Mouse (Mus musculus) thymus, adult 2 months (tissue): ENCODE results near the gene Ddx19a. TPM values are rescaled to one million over a fixed set of nuclear protein-coding genes. Genes with fewer than 3 reads are reported as not detected.

Source experiments
- DNase-seq: peaks from one replicate; pipeline ENCODE4 v3.0.0; 2021
- H3K27ac ChIP-seq: fragments of 200-500 bp; 2 replicates; pipeline ENCODE4 v1.5.1; 2012; ENCODE audit warnings: low read length, control low read depth; ENCODE audit not compliant: control insufficient read depth, insufficient read depth
- H3K27me3 ChIP-seq: fragments of 200-500 bp; 2 replicates; pipeline ENCODE4 v1.6.1; 2012; ENCODE audit warnings: mild to moderate bottlenecking, low read length, moderate library complexity, mixed read lengths; ENCODE audit not compliant: control insufficient read depth, insufficient read depth
- H3K36me3 ChIP-seq: fragments of 200-500 bp; 2 replicates; pipeline ENCODE4 v1.6.1; 2012; ENCODE audit warnings: mild to moderate bottlenecking, low read length, moderate library complexity; ENCODE audit not compliant: control insufficient read depth, insufficient read depth
- H3K4me1 ChIP-seq: fragments of 200-500 bp; replicated peaks from 2 replicates; pipeline ENCODE4 v1.6.1; 2012; ENCODE audit warnings: low read length; ENCODE audit not compliant: control insufficient read depth, insufficient read depth
- H3K4me3 ChIP-seq: fragments of 200-500 bp; 2 replicates; pipeline ENCODE4 v1.5.1; 2012; ENCODE audit warnings: mild to moderate bottlenecking, low read length, control low read depth, moderate library complexity; ENCODE audit not compliant: control insufficient read depth, insufficient read depth
- CTCF ChIP-seq: fragments of 200-500 bp; IDR thresholded peaks from 2 replicates; pipeline ENCODE4 v1.5.1; 2012; ENCODE audit warnings: mild to moderate bottlenecking, control low read depth, low read length, moderate library complexity, borderline replicate concordance; ENCODE audit not compliant: control insufficient read depth, poor library complexity, insufficient read depth; ENCODE audit errors: extremely low read depth
- POLR2A ChIP-seq: fragments of 200-500 bp; IDR thresholded peaks from 2 replicates; pipeline ENCODE4 v1.6.1; 2012; ENCODE audit warnings: mild to moderate bottlenecking, low read length, control low read depth, moderate library complexity; ENCODE audit not compliant: control insufficient read depth, poor library complexity, insufficient read depth; ENCODE audit errors: extremely low read depth
- WGBS: fragments of 180-500 bp; shearing (Covaris S2); methylation state at CpG from one replicate; pipeline ENCODE4 v1.1.7; 2018; 5-methylcytosine and 5-hydroxymethylcytosine counted together
- polyA plus RNA-seq: library from polyadenylated mRNA; depleted of rRNA; stranded (reverse); fragments of >200 nt; gene quantifications from 2 replicates; pipeline ENCODE4 v1.2.3, GENCODE M21; 2012; rRNA removed

The Ddx19a gene
- 48.4 and 51.2 TPM in 2 replicates for polyA plus RNA-seq

GRCm38 (mm10) chr8:110997547-110998531 lies at the start of gene Ddx19a:
Gene Ddx19a (minus strand): TSS chr8:110997800.
- Histone ChIP-seq H3K4me1 (peaks cover 6% of the 10 kb centered on the region), H3K4me3 (peak within 1 kb of the TSS; percentile 99), H3K27me3 (no peaks in the 10 kb centered on the region), H3K27ac (peak within 1 kb of the TSS; percentile 72), H3K36me3 (no peaks in the 10 kb centered on the region)
- DNase-seq = peak; percentile 86
- peak; percentile 71; the same call in 1 of the 2 replicates for TF ChIP-seq POLR2A
- TF ChIP-seq CTCF = no peak
- 3% methylated on average over 58 of the region's 58 CpGs for WGBS

- DNase-seq = no peak
- H3K27me3 ChIP-seq = no peaks in the 10 kb centered on the region
- no peak overlapping the region for H3K27ac ChIP-seq
- TF ChIP-seq POLR2A = no peak
- TF ChIP-seq CTCF = no peak
- H3K4me1 ChIP-seq = no peaks in the 10 kb centered on the region
- no peak overlapping the region for H3K4me3 ChIP-seq
- peaks cover 92% of the 10 kb centered on the region for H3K36me3 ChIP-seq
- 62% methylated on average over 2 of the region's 2 CpGs for WGBS
These were observed 46.6 kb upstream of the Ddx19a start for GRCm38 (mm10) chr8:111044003-111044734.

DNA sequence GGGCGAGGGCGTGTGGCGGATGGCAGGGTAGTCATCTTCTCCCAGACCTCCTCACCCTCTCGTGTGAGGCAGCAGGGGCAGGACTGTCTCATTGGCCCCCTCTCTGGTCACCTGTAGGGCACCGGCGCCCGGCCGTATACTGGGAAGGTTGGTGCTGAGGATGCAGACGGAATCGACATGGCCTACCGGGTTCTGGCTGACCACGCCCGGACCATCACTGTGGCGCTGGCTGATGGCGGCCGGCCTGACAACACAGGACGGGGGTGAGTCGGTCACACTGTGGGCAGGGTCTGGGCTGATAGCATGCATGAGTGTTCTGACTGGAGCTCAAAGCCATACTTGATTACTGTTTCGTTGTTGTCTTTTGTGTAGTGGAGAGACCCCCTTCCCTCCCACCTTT lies 44.9 kb upstream of the Ddx19a start:
- peaks cover 84% of the 10 kb centered on the region for H3K36me3 ChIP-seq

GRCm38 (mm10) chr8:111036591-111036990 lies 39.0 kb upstream of the Ddx19a start:
- H3K4me3 ChIP-seq = no peak overlapping the region
- H3K27me3 ChIP-seq = no peaks in the 10 kb centered on the region
- peaks cover 6% of the 10 kb centered on the region for H3K4me1 ChIP-seq
- no peak for DNase-seq
- TF ChIP-seq CTCF (no peak), POLR2A (no peak)
- 96% methylated on average over 15 of the region's 15 CpGs for WGBS
- no peak overlapping the region for H3K27ac ChIP-seq
- peaks cover 26% of the 10 kb centered on the region for H3K36me3 ChIP-seq

More for the DNA sequence above, 44.9 kb upstream of the Ddx19a start:
- Histone ChIP-seq H3K27me3 (no peaks in the 10 kb centered on the region), H3K4me3 (no peak overlapping the region), H3K4me1 (no peaks in the 10 kb centered on the region), H3K27ac (no peak overlapping the region)
- no peak for DNase-seq
- no peak for TF ChIP-seq POLR2A
- TF ChIP-seq CTCF = no peak
- WGBS = 97% methylated on average over 19 of the region's 19 CpGs

GRCm38 (mm10) chr8:111034276-111034675 lies 36.7 kb upstream of the Ddx19a start:
- peak; percentile 22 for DNase-seq
- peak overlapping the region; percentile 67 for H3K4me3 ChIP-seq
- H3K27me3 ChIP-seq = no peaks in the 10 kb centered on the region
- no peak overlapping the region for H3K27ac ChIP-seq
- WGBS = 29% methylated on average over 12 of the region's 12 CpGs
- H3K4me1 ChIP-seq = peaks cover 10% of the 10 kb centered on the region
- TF ChIP-seq POLR2A (no peak), CTCF (no peak)
- peaks cover 9% of the 10 kb centered on the region for H3K36me3 ChIP-seq
